Comparison of ENCODE assay signal across 28 mouse cellular contexts in the genomic region with DNA sequence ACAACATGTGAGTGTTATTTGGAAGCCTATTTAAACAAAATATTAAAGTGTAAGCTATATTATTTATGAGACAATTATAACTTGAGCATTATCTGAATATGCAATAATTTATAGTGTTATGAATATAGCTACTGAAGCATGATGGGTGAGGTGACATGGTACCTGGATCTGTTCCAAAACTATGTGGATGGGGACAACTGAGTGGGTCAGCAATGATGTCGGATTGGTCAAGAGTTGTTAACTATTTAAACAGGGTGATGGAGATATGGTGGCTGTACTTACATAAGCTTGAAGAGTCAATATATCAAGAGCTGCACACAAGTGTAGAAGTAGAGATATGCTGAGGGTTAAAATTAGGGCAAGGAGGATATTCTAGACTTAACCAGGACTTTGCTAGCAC.
"Had no signal": no experiment of that assay in that cellular context is flagged by ENCODE, and none has a peak within 500 bp of the region (broad histone marks: within the 10 kb centered on the region; RNA-seq: fewer than 3 reads in every experiment).

No protein-coding gene starts in this region.

- H3K36me3 ChIP-seq: limb, embryonic 10.5 days; limb, embryonic 12.5 days; limb, embryonic 13.5 days; limb, embryonic 15.5 days; liver, embryonic 12.5 days; liver, embryonic 13.5 days; liver, embryonic 15.5 days; midbrain, embryonic 10.5 days; midbrain, embryonic 12.5 days; midbrain, embryonic 13.5 days; midbrain, embryonic 15.5 days; neural tube, embryonic 12.5 days; neural tube, embryonic 13.5 days had no signal

- H3K4me3 ChIP-seq: left cerebral cortex, adult 2 months; limb, embryonic 10.5 days; limb, embryonic 12.5 days; limb, embryonic 13.5 days; limb, embryonic 15.5 days; liver, embryonic 12.5 days; liver, embryonic 13.5 days; liver, embryonic 15.5 days; megakaryocyte, embryonic 14.5 days; midbrain, embryonic 10.5 days; midbrain, embryonic 12.5 days; midbrain, embryonic 13.5 days; midbrain, embryonic 15.5 days; myocyte; neural tube, embryonic 12.5 days; neural tube, embryonic 13.5 days had no signal

- ATAC-seq: liver, embryonic 12.5 days; liver, postnatal 0 days; midbrain, embryonic 13.5 days; midbrain, embryonic 15.5 days; midbrain, embryonic 16.5 days had no signal

- H3K4me1 ChIP-seq: liver, embryonic 13.5 days; liver, embryonic 15.5 days; megakaryocyte, embryonic 14.5 days; midbrain, embryonic 10.5 days; midbrain, embryonic 12.5 days; midbrain, embryonic 15.5 days had no signal

- H3K27ac ChIP-seq: left cerebral cortex, adult 2 months; limb, embryonic 10.5 days; limb, embryonic 12.5 days; limb, embryonic 13.5 days; limb, embryonic 15.5 days; liver, embryonic 12.5 days; liver, embryonic 13.5 days; liver, embryonic 14.5 days; liver, embryonic 15.5 days; macrophage; midbrain, embryonic 10.5 days; midbrain, embryonic 12.5 days; midbrain, embryonic 13.5 days; midbrain, embryonic 15.5 days; neural tube, embryonic 12.5 days; neural tube, embryonic 13.5 days had no signal

- DNase-seq: layer of hippocampus, postnatal 36 days; left cerebral cortex, postnatal 4 days; liver; liver, embryonic 13.5 days; liver, postnatal 0 days; lung, postnatal 10 days; lung, postnatal 14 days; midbrain, embryonic 14.5 days had no signal

- H3K9me3 ChIP-seq: limb, embryonic 10.5 days; limb, embryonic 12.5 days; limb, embryonic 13.5 days; limb, embryonic 15.5 days; liver, embryonic 12.5 days; liver, embryonic 13.5 days; liver, embryonic 15.5 days; midbrain, embryonic 10.5 days; midbrain, embryonic 12.5 days; midbrain, embryonic 13.5 days; midbrain, embryonic 15.5 days; neural tube, embryonic 12.5 days; neural tube, embryonic 13.5 days had no signal

- H3K27me3 ChIP-seq: limb, embryonic 12.5 days; limb, embryonic 13.5 days; limb, embryonic 15.5 days; liver, embryonic 12.5 days; liver, embryonic 13.5 days; liver, embryonic 15.5 days; megakaryocyte, embryonic 14.5 days; midbrain, embryonic 12.5 days; midbrain, embryonic 13.5 days; midbrain, embryonic 15.5 days; neural tube, embryonic 12.5 days; neural tube, embryonic 13.5 days had no signal

- H3K9ac ChIP-seq: limb, embryonic 12.5 days; limb, embryonic 13.5 days; limb, embryonic 15.5 days; liver, embryonic 12.5 days; liver, embryonic 13.5 days; liver, embryonic 14.5 days; liver, embryonic 15.5 days; liver, postnatal 0 days; midbrain, embryonic 12.5 days; midbrain, embryonic 13.5 days; midbrain, embryonic 15.5 days; neural tube, embryonic 12.5 days; neural tube, embryonic 13.5 days had no signal

- H3K4me2 ChIP-seq: limb, embryonic 12.5 days; limb, embryonic 13.5 days; limb, embryonic 15.5 days; liver, embryonic 11.5 days; liver, embryonic 12.5 days; liver, embryonic 13.5 days; liver, embryonic 15.5 days; midbrain, embryonic 11.5 days; midbrain, embryonic 12.5 days; midbrain, embryonic 13.5 days; midbrain, embryonic 15.5 days; neural tube, embryonic 12.5 days; neural tube, embryonic 13.5 days had no signal
